Mouse (Mus musculus): ENCODE results near the gene Mst1r. TPM values are rescaled to one million over a fixed set of nuclear protein-coding genes. Genes with fewer than 3 reads are reported as not detected.

The Mst1r gene
- total RNA-seq, 2 experiments from 2014 or later, result 0.89 to 1.2 TPM

DNA sequence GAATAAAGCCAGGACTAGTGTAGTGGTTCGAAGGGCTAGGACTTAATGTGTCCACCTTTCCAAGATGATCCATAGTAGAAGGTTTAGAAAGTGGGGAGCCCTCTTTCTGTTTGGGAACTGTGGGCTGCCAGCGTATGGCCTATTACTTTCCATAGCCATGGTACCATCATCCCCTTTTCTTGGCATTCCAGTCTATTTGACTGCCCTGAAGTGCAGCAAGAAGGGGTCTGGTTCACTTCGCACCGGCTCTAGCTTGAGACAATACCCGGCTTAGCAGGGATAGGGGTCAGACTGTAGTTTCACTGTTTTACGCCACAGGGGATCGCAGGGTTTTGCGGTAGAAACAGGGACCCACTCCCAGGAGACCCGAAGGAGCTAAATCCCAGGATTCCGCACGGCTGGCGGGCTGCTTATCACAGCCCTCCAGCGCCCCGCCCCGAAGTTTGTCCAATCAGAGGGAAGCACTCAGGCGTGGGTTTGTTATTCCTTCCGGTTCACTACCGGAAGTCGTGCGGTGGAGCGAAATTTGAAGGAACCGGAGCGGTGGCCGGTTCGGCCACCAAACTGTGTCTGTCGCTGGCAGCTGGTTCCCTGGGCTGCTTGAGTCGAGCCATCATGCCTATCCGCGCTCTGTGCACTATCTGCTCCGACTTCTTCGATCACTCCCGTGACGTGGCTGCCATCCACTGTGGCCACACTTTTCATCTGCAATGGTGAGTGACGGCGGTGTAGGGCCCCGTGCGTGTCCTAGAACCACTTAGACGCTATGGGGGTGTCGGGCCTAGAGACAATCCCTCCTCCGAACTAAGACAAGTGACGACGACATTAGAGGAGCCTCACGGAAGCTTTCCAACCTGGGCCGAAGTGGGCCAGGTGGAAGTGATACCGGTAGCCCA is 44.0 kb downstream of the Mst1r start:
- peak; percentile 92 for DNase-seq (ENCODE audit: low spot score in 2 of 2)

DNA sequence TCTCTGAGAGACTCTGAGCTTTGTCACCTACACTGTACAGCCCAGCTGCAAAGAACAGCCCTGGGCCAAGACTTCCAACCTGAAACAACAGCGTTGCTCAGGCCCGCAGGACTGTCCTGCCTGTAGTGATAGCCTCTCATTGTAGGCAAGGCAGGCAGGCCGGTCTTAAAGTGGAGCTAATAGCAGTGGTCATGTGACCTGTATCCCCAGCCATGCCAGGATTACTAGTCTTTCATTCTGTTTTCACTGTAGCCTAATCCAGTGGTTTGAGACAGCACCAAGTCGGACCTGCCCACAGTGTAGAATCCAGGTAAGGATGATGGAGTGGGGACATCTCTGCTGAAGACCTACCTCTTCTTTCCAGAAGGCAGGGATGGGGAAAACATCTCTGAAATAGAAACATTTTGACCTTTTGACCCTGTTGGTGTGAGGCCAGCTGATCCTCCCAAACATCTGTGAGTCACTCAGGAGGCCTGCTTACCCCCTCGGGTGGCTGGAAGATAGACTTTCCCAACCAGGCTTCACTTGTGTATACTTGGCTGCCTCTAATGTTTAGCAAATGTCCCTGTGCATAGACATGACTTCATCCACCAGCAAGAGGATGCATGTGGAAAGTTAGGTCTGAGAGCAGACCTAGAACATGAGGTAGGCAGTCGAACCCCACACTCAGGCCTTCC is 49.1 kb downstream of the Mst1r start:
- DNase-seq (ENCODE audit: low spot score in 2 of 2), result no peak

DNA sequence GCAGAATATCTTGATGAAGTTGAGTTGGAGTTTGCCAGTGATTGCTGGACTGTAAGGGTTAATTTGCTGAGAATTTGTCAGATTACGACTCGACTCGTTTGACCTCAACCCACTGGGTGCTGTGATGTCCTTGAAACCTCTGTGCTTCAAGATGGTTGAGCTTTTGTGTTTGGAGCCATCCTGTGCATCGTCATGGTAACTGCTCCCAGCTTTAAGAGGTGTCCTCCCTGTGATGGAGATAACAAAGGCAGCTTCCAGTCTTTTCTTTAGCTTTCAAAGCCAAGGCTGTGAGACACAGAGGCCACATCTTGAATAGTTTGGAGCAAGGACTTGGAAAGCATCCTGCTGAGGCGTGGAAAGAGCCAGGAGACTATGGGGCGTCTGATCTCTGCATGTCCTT is 50.5 kb downstream of the Mst1r start:
- DNase-seq (ENCODE audit: low spot score in 2 of 2), result no peak

DNA sequence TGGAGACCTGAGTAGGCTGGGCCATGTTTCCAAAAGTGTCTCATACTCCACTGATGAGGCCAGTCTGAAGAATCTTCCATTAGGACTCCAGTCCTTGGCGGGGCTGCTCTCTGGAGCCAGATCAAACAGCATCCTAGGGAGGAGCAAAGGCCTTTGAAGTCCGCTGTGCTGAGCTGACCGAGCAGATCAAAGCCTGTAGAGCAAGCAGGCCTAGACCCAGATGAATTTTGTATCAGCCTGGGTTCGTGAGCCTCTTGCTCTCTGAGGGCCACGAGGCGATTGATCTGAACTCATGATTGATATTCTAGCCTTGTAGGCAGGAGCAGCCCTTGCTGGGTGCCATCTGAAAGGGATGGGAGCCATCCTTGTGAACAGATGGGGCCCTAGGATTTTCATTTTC is 53.2 kb downstream of the Mst1r start:
- DNase-seq (ENCODE audit: low spot score in 2 of 2), result no peak

DNA sequence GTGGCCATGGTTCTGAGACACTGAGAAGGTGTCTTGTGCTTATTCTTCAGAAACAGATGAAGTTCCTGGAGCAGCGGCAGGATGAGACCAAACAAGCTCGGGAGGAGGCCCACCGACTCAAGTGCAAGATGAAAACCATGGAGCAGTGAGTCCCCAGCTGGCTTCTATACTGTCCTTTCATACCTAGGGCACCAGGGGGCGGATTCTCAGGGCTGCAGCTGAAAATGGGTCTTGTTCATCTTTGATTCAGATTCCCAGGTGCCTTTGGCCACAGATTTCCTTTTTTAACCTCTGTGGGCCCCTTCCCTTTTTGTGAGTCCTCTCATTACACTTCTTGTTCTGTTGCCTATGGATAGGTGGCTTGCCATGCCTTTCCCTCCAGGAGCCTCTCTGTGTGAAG is 54.3 kb downstream of the Mst1r start:
- no peak for DNase-seq (ENCODE audit: low spot score in 2 of 2)

DNA sequence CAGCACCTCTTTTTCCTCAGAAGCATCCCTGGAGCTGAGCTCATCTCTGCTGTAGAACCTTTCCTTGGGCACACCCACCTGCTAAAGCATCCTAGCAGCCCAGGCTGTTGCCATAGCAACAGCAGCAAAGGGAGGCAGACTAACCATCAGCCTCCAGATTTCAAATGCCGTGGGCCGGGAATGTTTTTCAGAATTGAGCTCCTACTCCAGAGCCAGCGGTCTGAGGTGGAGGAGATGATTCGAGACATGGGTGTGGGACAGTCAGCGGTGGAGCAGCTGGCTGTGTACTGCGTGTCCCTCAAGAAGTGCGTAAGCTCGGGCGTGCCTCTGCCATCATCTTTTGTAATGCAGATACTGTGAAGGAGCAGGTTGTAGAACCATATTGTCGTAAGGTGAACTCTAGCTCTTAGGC is 54.7 kb downstream of the Mst1r start:
- peak; percentile 80 to 88 for DNase-seq (ENCODE audit: low spot score in 2 of 2)

DNA sequence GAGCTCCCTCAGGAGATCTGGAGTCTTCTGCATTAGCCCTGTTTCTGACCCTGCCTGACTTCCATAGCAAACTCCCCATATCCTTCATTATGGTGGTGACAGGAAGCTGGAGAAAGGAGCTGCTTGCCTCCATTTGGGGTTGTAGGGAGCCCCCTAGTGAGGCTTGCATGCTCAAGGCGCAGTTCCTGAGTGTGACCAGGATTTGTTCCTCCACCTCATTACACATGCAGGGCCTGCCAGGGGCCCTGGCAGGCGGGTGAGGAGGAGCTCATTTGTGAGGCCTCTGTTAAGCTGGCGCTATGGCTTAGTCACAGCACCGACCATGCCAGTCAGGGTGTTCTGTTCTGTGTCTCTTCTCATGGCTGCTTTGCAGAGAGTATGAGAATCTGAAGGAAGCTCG is 55.2 kb downstream of the Mst1r start:
- DNase-seq (ENCODE audit: low spot score in 2 of 2), result peak; percentile 62 to 71

DNA sequence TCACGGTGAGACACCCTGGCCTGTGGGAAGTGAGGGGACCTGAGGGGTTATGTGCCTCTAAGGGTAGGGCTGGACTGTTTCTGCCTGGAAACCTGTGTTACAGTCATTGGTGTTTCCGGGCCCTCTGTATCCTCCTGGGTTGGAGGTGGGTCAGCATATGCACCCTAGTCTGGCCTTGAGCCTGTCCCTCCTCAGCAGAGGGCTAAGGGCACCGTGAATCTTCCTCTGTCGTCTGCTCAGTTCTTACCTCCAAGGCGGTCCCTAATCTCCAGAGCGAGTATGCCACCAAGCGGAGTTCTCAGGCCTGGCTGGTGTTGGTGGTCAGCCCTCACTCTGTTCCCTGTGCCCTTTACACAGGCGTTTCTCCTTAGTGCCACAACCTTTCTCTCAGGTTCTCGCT is 56.2 kb downstream of the Mst1r start:
- no peak for DNase-seq (ENCODE audit: low spot score in 2 of 2)

DNA sequence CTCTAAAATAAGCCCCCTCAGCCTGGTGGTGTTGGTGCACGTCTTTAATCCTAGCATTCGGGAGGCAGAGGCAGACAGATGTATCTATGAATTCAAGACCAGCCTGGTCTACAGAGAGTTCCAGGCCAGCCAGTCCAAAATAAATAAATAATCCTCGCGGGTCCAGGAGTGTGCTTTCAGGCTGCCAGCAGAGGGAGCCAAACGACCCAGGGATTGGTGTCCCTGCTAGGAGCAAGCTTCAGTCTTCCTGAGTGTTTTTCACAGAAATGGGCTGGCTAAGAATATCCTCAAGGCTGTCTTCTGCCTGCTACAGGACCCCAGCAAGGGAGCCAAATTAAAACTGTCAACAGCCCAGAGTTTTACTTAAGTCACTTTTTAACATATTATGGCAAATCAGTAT is 57.0 kb downstream of the Mst1r start:
- peak; percentile 79 to 86 for DNase-seq (ENCODE audit: low spot score in 2 of 2)

DNA sequence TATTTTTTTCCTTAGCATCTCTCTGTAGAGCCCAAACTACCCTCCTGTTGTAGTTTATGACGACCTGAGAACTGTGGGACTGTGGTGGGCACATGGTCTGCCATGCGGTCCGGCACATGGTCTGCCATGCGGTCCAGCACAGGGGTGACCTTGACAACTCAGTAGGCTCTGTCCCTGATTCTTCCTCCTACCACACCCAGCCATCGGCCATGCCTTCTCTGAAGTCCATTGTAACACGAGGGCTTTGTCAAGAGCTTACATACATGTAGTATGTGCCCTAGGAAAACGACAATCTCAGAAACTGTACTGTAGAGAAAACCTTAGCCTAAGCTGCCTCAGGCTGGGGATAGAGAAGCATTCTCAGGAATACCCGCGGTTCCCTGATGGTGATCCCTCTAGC is 58.0 kb downstream of the Mst1r start:
- no peak for DNase-seq (ENCODE audit: low spot score in 2 of 2)

DNA sequence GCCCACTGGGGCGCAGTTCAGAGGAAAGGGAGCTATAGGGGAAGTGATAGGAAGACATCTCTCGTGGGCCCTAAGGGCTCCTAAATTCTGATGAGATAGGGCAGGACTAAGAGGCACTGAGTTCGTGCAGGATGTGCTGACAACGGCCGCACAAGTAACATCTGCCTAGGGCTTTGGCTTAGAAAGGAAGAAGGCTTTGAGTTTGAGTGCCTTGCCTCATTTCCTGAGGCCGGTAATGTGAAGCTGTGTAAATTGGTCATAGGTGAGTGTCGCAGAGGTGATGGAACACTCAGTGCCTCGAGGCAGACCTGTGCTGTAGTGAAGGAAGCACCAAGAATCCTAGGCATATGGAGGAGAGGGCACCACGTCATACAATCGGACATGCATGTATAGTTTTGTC is 60.0 kb downstream of the Mst1r start:
- no peak for DNase-seq (ENCODE audit: low spot score in 2 of 2)

DNA sequence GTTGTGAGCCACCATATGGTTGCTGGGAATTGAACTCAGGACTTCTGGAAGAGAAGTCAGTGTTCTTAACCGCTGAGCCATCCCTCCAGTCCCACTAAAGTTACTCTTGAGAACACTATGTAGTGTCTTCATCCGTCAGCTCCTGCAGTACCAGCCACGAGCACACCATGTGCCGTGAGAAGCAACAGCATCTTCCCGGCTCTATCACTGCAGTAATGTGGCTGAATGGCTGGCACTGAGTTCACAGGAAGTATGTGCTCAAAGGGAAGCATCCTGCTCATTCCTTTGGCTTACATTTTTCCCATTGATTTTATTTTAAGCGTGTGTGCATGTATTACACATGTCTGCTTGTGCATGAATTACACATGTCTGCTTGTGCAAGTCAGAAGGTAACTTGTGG is 60.8 kb downstream of the Mst1r start:
- no peak for DNase-seq (ENCODE audit: low spot score in 2 of 2)

DNA sequence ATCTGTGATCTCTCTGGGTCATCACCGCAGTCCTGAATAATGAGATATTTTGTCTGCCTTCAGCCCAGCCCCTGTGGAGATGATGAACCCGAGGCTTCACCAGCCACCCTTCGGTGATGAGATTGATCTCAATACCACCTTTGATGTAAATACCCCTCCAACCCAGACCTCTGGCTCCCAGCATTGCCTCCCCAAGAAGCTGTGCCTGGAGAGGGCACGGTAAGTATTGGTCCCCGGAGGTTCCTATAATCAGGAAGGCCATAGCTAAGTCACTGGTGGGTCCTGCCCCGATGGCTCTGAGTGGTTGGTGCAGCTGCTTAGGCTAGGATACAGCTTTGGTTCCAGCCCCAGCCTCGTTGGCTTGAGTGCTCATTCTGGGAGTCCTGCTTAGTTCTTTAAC is 61.9 kb downstream of the Mst1r start:
- no peak for DNase-seq (ENCODE audit: low spot score in 2 of 2)

Other genes with a start within 250 kb of the Mst1r start
- 10 to 100 TPM; 66.6 to 84.4 TPM for gene Slc38a3, start 237.3 kb upstream of the Mst1r start, total RNA-seq (2021)
- under 1 TPM; 0.35 to 0.73 TPM for gene Gnat1, start 227.2 kb upstream of the Mst1r start, total RNA-seq (2021)
- 10 to 100 TPM; 13.1 to 13.9 TPM for gene Sema3f, start 196.4 kb upstream of the Mst1r start, total RNA-seq (2021)
- gene Rbm5, start 135.9 kb upstream of the Mst1r start, total RNA-seq (2021), result 100 to 1,000 TPM; 120 to 133 TPM
- gene Rbm6, start 33.6 kb upstream of the Mst1r start, total RNA-seq (2021), result 10 to 100 TPM; 54.0 to 57.3 TPM
- gene Mon1a, start 18.7 kb upstream of the Mst1r start, total RNA-seq (2021), result 10 to 100 TPM; 27.1 to 28.1 TPM
- gene Actl11, start 21.6 kb downstream of the Mst1r start, total RNA-seq (2021), result not detected
- gene Camkv, start 28.8 kb downstream of the Mst1r start, total RNA-seq (2021), result 100 to 1,000 TPM; 322 to 377 TPM
- 1 to 10 TPM; 7.5 to 9.1 TPM for gene Traip, start 43.3 kb downstream of the Mst1r start, total RNA-seq (2021)
- 1 to 10 TPM; 4.3 to 5.0 TPM for gene Uba7, start 68.6 kb downstream of the Mst1r start, total RNA-seq (2021)
- under 1 TPM in 1 of 2 experiments, not detected in 1; 0.40 TPM for gene Gm20661, start 76.2 kb downstream of the Mst1r start, total RNA-seq (2021)
- gene Inka1, start 79.0 kb downstream of the Mst1r start, total RNA-seq (2021), result 1 to 10 TPM; 4.0 to 4.5 TPM
- gene Cdhr4, start 85.6 kb downstream of the Mst1r start, total RNA-seq (2021), result 1 to 10 TPM in 1 of 2 experiments, under 1 TPM in 1; 0.68 to 2.1 TPM
- gene Gm20662, start 89.5 kb downstream of the Mst1r start, total RNA-seq (2021), result 1 to 10 TPM; 6.1 to 9.5 TPM
- 100 to 1,000 TPM; 199 to 224 TPM for gene Ip6k1, start 95.6 kb downstream of the Mst1r start, total RNA-seq (2021)
- gene Gmppb, start 142.4 kb downstream of the Mst1r start, total RNA-seq (2021), result 10 to 100 TPM; 18.1 to 20.2 TPM
- 1 to 10 TPM; 1.2 to 1.7 TPM for gene Amigo3, start 146.3 kb downstream of the Mst1r start, total RNA-seq (2021)
- gene Mst1, start 173.6 kb downstream of the Mst1r start, total RNA-seq (2021), result not detected
- gene Rnf123, start 176.5 kb downstream of the Mst1r start, total RNA-seq (2021), result 10 to 100 TPM; 83.8 to 86.7 TPM
- gene Apeh, start 187.7 kb downstream of the Mst1r start, total RNA-seq (2021), result 10 to 100 TPM; 29.2 to 32.2 TPM